Mouse (Mus musculus) E14TG2a.4 (cell line): ENCODE data around the gene Cyb5r1.

Experiments used
- CTCF ChIP-seq: conservative IDR thresholded peaks from 2 replicates; pipeline ENCODE4 v1.5.1; 2014; ENCODE audit warnings: low read length
- NANOG ChIP-seq: IDR thresholded peaks from 2 replicates; pipeline ENCODE4 v1.6.1; 2014; ENCODE audit warnings: borderline replicate concordance, low read length, mixed read lengths
- POU5F1 ChIP-seq: IDR thresholded peaks from 2 replicates; pipeline ENCODE4 v1.6.1; 2014; ENCODE audit warnings: low read length, borderline replicate concordance

- TF ChIP-seq CTCF (peak; percentile 75), NANOG (no peak), POU5F1 (no peak)
Measured at GRCm38 (mm10) chr1:134399735-134400134, 5.6 kb upstream of the Cyb5r1 start.
